Mouse (Mus musculus): Measurements from ENCODE around the gene Eddm3b.

Eddm3b gene

DNA sequence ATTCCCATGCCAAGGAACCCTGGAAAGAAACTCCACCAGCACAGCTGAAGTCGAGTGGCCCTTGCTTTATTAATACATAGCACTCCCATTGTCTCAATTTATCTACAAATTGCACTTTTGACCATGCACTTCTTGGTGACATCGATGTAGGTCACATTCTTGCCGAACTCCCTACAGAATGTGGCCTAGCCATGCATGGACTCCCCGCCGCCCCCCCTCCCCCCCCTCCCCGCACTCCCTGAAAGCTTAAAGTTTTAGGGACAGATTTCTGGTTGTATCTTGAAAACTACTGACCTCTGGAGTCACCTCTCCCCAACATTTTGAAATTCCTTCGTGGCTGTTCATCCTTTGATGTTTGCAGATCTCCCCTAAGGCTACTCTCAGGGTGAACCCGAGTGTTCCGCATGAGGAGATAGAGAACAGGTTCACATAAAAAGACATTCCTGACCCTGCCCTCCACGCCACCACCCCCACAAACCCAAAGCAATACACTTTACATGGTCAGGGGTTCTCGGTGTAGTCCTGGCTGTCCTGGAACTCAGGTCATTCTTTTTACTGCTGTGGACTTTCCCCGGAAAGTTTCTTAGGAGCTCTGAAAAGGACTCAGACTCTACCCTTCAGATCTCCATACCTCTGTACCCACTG is at the start of gene Eddm3b:
TSS of gene Eddm3b (plus strand) at position 511 of the 645 bp plus-strand sequence.
- DNase-seq (ENCODE audit: low spot score) = no peak

GRCm38 (mm10) chr14:51068956-51069355 is 45.3 kb upstream of the Eddm3b start:
- no peak for DNase-seq (ENCODE audit: low spot score)

GRCm38 (mm10) chr14:51069617-51070016 is 44.6 kb upstream of the Eddm3b start:
- no peak for DNase-seq (ENCODE audit: low spot score)

GRCm38 (mm10) chr14:51074335-51074734 is 39.9 kb upstream of the Eddm3b start, which contains the start of gene Olfr750:
Olfr750 (minus strand) TSS chr14:51074435.
- no peak for DNase-seq (ENCODE audit: low spot score)

GRCm38 (mm10) chr14:51079180-51079579 is 35.0 kb upstream of the Eddm3b start:
- DNase-seq (ENCODE audit: low spot score) = no peak

GRCm38 (mm10) chr14:51081035-51081434 is 33.2 kb upstream of the Eddm3b start:
- DNase-seq (ENCODE audit: low spot score) = no peak

DNA sequence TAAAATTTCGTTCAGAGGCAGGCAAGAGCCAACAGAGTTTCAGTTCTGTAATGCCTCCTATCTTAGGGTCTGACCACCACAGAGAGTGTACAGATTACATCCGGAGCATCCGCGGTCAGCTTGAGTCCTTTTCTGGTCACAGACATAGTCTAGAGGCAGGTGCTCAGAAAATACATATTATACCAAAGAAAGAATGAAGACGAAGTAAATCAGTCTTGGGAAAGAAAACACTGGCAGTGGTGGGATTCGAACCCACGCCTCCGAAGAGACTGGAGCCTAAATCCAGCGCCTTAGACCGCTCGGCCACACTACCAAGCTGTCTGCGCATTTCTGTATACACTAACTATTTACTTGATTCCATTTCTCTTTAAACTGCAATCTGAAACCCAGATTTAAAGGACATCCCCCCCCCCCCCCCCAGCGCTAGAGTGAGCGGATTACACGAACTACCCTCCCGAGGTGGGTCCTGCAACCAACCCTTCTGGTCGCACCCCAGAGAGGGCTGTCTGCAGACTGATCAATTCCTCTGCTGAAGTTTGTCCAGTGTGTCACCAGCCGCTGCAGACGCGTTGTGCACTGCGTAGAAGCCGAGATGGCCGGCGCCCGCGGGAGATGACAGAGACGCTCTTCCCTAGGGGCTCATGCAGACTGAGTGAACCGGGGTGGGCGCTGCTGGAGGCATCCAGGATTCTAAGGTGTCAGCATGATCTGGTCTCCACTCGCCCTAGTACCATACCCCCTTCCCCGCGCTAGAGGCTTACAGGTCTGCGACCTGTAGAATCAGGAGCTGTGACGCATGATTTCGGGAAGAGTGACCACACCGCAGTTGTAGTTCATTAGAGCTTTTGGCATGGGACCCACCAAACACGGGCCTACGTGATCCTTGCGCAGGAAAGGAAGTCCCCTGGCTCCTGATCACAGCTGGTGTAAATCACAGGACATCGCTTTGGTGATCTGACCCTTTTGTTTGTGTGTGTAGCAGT is 31.3 kb upstream of the Eddm3b start:
- DNase-seq (ENCODE audit: low spot score) = peak; percentile 86

GRCm38 (mm10) chr14:51083805-51084204 is 30.4 kb upstream of the Eddm3b start:
- DNase-seq (ENCODE audit: low spot score) = no peak

- no peak for DNase-seq (ENCODE audit: low spot score)
Measured at GRCm38 (mm10) chr14:51085086-51085485, 29.1 kb upstream of the Eddm3b start.

- no peak for DNase-seq (ENCODE audit: low spot score)
Measured at GRCm38 (mm10) chr14:51085911-51086310, 28.3 kb upstream of the Eddm3b start.

GRCm38 (mm10) chr14:51087762-51088161 is 26.5 kb upstream of the Eddm3b start:
- DNase-seq (ENCODE audit: low spot score) = no peak

DNA sequence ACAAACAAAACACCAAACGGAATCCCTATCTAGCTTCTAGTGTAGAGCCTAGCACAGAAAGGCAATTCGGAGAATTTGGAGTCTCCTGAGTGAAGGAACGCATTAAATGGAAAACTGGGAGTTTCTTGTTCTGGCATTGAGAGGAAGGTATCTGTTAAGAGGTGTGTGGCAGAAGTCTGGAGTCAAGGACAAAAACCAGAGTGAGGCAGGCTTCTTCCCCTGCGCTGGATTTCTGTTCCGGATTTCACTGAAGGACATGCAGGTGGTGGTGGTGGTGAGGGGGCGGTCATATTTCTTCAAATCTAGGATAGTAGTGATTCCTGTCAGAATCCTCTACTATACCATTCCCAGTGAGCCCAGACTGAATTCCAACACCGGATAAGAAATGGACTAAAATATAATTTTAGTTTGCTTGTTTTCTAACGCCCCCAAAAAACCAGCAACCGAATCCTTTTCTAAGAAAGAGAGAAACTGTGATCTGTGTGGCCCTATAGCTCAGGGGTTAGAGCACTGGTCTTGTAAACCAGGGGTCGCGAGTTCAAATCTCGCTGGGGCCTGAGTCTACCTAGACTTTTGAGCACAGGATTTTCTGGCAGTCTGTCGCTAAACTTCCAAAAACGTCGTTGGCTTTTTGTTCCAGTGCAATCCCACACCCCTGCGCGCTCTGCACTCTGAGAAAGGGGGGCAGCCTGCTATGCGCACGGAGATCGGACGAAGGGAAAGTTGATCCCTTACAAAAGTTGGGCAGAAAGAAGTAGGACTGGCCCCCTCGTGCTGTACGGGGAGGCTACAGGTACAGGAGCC is 25.9 kb upstream of the Eddm3b start:
- DNase-seq (ENCODE audit: low spot score) = peak; percentile 88

GRCm38 (mm10) chr14:51088970-51089673 is 25.1 kb upstream of the Eddm3b start:
- peak; percentile 99 for DNase-seq (ENCODE audit: low spot score)

GRCm38 (mm10) chr14:51089674-51090076 is 24.6 kb upstream of the Eddm3b start:
- no peak for DNase-seq (ENCODE audit: low spot score)

DNA sequence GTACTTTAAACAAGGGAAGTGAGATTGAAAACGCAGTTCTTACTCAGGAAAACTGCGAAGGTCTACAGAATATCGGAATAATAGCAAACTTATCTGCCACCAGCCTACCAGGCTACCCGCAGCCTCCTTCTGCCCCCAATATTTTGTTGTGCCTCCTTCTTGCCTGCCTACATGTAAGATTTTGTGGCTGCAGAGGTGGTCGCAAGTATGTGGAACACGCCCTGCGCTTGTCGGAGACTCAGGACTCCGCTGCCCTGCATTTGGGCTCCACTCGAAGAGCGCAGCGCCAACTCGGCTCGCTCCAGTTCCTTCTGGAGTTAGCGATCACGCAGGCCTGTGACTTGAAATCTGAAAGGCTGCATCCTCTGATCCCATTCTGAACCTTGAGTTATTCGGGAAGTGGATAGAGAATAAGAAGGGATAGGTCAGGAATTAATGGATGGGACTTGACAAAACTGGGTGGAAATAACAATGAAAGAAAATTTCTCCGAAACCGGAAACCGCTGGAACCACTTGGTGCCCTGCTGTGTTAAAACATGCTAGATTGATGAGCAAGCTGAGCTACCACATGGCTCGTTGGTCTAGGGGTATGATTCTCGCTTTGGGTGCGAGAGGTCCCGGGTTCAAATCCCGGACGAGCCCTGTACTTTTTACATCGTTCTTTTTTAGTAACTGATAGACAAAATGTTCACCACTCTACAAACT is 24.0 kb upstream of the Eddm3b start:
- DNase-seq (ENCODE audit: low spot score) = peak; percentile 90

GRCm38 (mm10) chr14:51090921-51091900 is 23.0 kb upstream of the Eddm3b start, which contains the start of the genes Rnase4 and Ang:
Rnase4 (plus strand) TSS chr14:51091077.
Ang (plus strand) TSS chr14:51091150.
- DNase-seq (ENCODE audit: low spot score) = peak; percentile 76

DNA sequence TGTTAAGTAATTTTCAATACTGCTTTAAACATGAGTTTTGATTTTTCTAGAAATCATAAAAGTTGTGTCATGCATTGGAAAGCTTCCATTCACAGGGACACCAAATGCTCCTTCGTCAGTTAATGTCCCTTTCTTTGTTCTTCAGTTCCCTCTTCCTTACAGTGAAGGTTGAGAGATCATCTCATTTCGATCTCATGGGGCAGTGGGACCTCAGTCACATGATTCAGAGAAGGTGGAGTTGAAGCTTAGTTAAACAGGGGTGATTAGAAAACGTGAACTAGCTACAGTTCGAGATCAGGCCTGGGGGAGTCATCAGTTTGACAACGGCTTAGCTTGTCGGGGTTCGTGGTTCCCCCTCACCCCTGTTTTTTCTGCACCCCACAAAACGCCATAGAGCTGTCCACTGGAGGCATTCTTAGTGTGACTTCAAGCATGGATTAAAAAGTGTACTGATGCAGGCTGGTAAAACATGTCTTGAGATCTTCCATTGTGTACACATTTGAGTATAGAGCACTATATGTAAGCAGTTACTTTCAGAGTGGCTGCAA is 22.1 kb upstream of the Eddm3b start:
- no peak for DNase-seq (ENCODE audit: low spot score)

DNA sequence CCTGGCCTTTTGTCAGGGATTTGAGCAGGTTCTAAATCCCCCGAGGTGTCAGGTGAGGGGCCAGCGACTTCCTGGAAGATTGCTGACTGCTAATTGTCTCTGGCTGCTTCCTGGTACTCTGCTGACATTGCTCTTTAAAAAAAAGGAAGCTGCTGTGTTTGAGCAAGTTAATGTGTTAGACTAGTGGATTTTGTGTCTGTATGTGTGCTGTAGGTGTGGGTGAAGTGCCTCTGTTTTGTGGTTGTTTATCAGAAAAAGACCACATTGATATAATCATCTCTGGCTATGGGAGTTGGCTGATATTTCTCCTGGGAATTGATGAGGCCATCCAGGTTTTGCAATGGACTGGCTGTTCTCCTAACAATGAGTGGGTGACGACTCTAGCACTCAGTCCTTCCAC is 20.7 kb upstream of the Eddm3b start:
- no peak for DNase-seq (ENCODE audit: low spot score)
